Mouse (Mus musculus) small intestine, adult 2 months (tissue): ENCODE results near the gene Cachd1.

Experiments used
- CTCF ChIP-seq: fragments of 200-500 bp; IDR thresholded peaks from 2 replicates; pipeline ENCODE4 v1.5.1; 2012; ENCODE audit warnings: low read depth, mild to moderate bottlenecking, control low read depth, inconsistent platforms, low read length, moderate library complexity, mixed read lengths; ENCODE audit not compliant: insufficient replicate concordance, insufficient read length; ENCODE audit errors: extremely low read depth
- POLR2A ChIP-seq: fragments of 200-500 bp; IDR thresholded peaks from 2 replicates; pipeline ENCODE4 v1.6.1; 2012; ENCODE audit warnings: low read depth, mild to moderate bottlenecking, control low read depth, inconsistent platforms, low read length, moderate library complexity

DNA sequence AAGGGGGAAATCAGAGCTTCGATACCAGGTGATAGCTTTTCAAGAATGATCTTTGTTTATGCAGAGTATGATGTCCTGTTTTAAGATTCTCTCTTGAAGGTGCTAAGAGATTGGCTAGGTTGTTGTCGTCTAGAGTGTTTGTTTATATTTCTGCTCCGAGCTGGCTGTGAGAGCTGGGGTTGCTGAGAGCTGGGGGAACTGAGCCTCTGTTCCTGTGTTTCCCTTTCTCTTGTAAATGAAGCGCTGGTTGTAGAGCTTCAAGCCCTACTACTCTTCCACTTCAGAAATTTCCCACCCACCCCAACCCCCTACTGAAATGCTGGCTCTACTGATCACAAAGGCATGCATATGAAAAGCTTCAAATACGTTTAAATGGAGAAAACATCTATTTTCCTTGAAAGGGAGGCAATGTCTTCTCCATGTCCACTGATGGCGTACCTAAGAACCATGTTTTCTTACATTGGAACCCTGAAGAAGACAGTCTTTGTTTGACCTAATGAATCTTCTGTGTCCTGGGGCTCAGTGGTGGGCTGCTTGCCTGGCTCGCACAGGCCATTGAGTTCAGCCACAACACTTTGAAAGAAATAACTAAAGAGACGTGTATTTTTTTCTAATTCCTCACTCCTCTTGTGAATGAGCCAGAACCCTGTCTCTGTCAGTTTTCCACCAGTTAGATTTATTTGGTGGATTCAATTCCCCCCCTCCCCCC is 35.5 kb downstream of the Cachd1 start:
- TF ChIP-seq CTCF (no peak), POLR2A (no peak)
